Mouse (Mus musculus): Measurements from ENCODE around the gene Gm498. TPM values are rescaled to one million over a fixed set of nuclear protein-coding genes. Genes with fewer than 3 reads are reported as not detected.
A peak's percentile ranks its signal among the peaks of the same experiment; 100 is the strongest.

Gene Gm498
- total RNA-seq, 2 experiments from 2014 or later, result not detected

DNA sequence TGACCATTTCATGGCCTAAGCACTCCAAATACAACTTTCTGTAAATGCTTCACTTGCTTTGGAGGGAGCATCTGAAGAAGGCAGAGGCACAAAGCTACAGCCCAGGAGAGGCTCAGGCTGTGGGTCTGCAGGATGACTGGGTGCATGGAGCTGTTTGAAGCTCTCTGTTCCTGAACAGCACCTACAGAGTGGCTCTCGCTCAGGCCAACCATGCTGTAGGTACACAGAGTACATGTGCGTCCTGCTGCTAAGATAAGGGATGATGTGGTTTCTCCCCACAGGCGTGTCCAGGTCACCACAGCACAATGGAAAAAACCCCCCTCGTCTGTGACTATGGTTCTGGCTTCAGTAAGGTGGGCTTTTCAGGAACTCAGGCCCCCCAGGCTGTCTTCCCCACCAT lies 2.2 kb downstream of the Gm498 start:
- no peak for ATAC-seq (replicated peaks; ENCODE audit: low FRiP score, poor library complexity, severe bottlenecking)

DNA sequence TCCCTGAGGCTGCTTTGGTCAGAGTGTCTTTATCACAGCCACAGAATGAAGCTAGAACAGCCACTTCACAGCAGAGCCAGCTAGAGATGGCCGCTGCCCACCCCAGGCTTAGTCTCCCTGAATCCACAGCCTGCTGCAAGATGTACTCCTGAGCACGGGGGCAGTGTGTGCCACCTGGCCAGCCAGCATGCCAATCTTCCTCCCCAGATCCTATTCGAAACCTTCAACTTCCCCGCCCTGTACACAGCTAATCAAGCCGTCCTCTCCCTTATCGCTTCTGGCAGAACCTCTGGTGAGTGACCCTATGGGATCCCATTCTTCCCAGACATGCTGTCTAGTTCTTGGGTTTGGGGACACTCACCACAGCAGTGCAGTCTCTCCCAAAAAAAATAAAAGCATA lies 17.1 kb downstream of the Gm498 start:
- ATAC-seq (replicated peaks; ENCODE audit: low FRiP score, poor library complexity, severe bottlenecking), result peak; percentile 51

DNA sequence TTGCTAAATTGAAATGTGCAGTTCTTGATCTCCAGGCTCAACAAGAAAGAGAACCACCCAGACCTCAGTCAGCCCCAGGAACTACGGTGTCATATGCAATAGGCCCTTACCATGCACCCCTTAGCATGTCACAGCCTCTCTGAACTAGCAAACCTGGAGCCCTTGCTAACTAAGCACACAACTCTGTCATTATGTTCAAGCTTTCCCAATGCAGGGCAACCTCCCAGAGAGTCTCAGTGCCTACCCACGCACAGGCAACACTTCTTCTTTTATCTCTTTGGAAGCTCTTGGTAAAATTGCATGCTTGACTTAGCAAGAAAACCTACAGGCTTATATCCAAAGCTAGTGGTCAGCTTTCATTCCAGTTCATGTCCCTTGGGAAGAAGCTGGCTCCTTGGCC lies 24.5 kb downstream of the Gm498 start:
- ATAC-seq (replicated peaks; ENCODE audit: low FRiP score, poor library complexity, severe bottlenecking), result no peak

DNA sequence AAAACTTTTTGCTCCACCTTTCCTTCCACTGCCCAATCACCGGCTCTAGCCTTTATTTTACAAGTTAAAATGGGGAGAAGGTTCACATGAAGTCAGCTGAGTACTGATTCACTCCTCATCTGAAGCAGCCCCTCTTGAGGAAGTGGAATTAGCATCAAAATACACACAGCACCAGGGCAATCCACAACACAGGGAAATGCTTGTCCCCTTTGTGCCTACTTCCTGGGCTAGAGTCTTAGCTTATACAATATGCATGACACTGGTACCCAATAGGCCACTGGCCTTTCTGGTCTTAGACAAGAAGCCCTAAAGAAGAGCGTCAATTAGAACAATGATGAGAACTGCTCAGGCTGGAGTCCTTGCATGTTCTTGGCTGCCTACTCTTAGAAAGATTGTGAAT lies 25.7 kb downstream of the Gm498 start:
- no peak for ATAC-seq (replicated peaks; ENCODE audit: low FRiP score, poor library complexity, severe bottlenecking)

DNA sequence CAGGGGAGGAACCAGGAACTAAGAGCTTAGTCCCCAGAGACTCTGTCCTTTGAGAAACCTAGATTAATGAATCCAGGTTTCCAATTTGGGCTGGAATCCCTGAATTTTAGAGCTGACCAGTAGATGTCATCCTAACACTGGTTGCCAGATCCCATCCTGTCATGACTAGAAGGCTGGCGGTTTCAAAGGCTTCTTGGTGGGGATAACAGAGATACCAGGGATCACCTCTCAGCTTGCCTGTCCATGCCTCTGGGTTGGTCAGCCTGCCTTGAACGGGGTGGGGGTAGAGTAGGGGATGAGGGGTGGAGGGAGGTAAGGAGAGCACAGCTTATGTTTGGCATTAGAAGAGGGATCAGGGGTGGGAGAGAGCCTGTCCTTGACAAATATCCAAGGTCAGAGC lies 34.0 kb downstream of the Gm498 start:
- ATAC-seq (replicated peaks; ENCODE audit: low FRiP score, poor library complexity, severe bottlenecking), result no peak

DNA sequence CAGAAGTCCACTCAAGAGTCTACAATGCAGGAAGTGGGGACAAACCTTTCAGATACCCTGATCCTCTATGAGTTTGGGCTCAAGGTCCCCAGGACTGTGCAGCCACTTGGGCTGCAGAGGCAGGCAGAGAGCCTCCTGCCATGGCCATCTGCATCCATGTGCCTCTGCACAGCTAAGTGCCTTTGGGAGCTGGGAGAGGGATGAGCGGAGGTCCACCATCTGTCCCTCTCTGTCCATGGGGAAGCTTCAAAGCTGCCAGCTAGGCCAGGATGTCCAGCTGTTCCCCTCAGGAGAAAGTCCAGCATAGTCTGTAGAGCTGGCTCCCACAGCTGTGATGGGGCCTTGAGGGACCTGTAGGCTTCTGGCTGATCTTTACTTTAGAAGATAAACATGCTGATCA lies 38.5 kb downstream of the Gm498 start:
- no peak for ATAC-seq (replicated peaks; ENCODE audit: low FRiP score, poor library complexity, severe bottlenecking)

DNA sequence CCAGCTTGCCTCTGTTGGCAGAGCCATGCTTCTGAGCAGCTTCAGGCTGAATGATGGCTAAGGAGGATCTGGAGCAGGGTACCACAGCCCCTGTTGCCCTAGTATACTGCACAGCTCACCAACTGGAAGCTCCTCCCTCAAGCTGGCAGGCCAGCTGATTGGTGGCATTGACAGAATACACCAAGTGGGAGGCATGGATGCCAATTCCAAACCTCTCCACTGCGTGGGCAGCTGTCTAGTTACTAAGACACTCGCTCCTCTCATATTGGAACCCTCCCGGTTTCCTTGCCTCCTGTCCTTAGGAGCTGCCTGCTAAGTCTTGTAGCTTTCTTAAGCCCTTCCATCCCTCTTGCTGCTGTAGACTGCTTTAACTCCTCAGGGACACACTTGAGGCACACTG lies 39.0 kb downstream of the Gm498 start:
- no peak for ATAC-seq (replicated peaks; ENCODE audit: low FRiP score, poor library complexity, severe bottlenecking)

DNA sequence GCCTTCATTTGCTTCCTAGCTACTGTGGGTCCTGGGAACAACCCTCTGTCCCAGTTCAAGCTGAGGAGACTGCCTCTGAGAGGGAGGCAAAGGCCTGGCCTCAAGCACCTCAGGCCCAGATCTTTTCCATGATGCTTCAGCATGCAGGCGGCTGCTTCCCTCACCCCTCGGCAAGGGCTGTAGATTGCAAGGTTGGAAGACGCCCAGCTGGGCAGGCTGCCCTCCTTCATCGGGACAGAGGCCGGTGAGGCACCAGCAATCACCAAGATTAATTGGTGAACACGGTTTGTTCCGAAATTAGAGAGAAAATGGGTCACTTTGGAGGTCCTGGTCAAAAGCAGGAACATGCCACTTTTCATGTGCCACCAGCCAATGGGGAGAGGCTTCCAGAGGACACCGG lies 47.0 kb downstream of the Gm498 start:
- ATAC-seq (replicated peaks; ENCODE audit: low FRiP score, poor library complexity, severe bottlenecking), result no peak

DNA sequence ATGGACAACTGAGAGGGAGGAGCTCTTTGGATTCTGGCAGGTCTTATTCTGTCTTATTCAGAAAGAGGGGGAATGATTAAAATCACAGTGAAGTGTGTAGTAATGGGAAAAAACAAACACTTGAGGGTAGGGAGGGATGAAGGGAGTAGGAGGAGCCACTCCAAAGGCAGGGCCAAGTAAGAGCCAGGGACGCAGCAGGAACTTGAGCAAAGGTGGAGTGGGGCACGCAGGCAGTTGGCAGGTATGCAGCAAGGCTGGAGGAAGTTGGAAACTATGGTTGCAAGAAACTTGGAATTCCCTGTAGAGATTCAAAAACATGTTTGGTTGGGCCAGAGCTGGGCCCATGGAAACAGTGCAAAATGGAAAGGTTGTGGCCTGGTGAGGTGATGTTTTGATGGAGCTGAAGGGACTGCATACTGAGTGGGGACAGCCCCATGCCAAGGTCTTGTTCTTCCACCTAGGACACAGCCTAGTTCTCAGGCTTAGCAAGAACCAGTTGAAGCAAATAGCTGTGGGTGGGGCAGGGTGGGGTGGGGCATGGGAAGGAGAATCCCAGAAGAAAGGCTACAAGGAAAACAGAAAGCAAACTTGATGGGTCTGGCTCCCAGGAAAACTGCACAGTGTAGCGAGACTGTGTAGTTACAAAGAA lies 52.5 kb downstream of the Gm498 start:
- ATAC-seq (replicated peaks; ENCODE audit: low FRiP score, poor library complexity, severe bottlenecking), result no peak

DNA sequence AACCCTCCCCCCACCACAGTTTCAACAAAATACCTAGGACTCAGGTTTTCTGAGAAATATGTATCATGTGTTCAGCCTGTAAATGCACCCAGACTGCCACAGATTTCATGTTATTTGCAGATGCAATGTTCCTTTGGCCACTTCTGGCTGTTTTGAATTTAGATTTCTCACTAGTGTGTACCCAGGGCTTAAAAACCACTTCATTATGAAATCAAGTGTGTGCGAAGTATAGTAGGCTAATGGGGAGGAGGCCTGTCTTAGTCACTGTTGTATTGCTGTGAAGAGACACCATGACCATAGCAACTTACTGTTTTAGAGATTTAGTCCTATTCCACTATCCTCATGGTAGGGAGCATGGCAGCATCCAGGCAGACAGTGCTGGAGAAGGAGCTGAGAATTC lies 63.3 kb downstream of the Gm498 start:
- ATAC-seq (replicated peaks; ENCODE audit: low FRiP score, poor library complexity, severe bottlenecking), result no peak

DNA sequence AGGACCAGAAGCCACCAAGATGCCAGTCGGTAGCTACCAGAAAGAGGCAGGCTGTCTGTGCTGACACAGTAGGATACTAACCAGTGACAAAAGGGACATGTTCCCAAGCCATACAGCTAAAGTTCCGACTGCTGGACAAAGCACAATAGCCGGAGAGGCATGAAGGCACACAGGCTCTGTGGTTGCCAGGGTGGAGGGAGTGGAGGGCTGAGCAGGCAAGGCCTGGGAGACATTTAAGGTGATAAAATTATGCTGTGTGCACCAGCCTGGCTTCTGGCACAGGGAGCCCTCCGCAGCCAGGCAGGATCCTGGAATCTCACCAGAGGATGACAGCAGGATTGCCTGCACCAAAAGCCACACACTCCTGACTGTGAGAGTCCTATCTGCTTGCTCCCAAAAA lies 72.0 kb downstream of the Gm498 start:
- ATAC-seq (replicated peaks; ENCODE audit: low FRiP score, poor library complexity, severe bottlenecking), result no peak

DNA sequence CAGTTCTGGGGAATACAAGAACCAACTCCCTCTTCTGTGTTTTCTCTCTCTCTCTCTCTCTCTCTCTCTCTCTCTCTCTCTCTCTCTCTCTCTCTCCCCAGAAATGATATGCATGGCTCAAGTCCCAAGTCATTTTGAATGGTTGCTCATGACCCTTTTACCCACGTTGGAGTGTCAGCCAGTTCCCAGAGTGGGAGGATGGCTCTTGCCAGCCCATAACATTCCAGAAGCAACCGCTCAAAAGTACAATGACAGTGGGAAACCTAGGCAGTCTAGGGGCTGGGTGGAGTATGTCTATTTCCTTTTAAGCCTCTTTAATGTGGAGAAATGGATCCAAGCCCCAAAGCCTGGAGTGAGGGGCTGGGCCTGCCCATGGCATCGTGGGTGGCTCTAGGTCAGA lies 72.8 kb downstream of the Gm498 start:
- no peak for ATAC-seq (replicated peaks; ENCODE audit: low FRiP score, poor library complexity, severe bottlenecking)

DNA sequence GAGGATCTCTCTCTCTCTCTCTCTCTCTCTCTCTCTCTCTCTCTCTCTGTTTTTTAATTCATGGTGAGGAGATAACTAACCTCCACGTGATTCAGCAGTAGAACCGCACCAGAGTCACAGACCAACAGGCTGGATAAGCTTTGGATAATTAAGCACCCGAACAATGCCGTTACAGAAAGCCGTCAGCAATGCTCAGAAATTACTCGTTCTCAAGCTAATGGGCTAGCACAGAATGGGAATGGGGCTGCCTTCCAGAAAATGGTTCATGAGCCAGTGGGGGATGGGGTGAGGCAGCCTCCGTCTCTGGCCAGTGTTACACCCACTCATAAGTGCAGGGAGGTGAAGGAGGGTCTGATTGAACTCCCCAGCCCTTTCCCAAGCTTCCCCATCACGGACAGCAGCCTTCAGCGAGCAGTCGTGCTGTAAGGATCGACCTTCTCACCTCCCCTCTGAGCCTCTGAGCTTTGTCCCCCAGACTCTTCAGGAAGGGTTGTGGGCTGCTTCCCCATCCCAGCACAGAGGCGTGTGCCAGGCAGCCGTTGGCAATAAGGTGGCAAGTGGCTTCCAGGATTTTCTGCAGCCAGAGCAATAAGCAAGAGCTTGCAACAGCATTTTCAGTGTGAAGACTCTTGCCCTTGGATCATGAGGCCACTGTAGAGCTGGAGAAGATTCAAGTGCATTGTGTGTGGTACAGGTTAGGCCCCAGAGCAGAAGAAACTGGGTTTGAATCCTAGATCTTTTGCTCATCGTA lies 76.5 kb downstream of the Gm498 start:
- ATAC-seq (replicated peaks; ENCODE audit: low FRiP score, poor library complexity, severe bottlenecking), result no peak

DNA sequence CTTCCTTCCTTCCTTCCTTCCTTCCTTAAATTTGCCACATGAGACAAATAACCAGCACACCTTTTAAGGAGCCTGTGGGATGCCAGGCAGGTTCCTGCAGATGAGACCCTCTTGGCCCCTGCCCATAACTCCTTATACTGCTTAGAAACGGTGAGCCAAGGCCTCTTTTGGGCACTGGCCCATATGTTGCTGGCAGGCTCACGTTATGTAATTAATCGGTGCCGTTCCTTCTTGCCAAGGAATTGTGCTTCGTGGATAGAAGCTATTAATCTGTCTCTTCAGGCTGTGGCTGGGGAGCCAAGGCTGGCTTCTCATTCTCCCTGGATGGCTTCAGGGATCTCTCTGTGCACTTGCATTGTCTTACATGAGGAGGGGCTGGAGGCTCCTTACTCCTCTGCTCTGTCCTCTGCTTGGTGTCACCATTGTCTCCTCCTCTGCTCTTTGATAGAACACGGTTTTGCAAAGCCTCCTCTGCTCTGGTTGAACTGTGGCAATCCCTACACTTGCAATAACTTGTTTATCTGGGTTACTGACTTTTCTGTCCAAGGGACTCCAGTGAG lies 77.9 kb downstream of the Gm498 start:
- no peak for ATAC-seq (replicated peaks; ENCODE audit: low FRiP score, poor library complexity, severe bottlenecking)

Other genes with a start within 250 kb of the Gm498 start
- 3.5 and 5.2 TPM in 2 replicates for gene Tnfrsf26, start 238.1 kb upstream of the Gm498 start, total RNA-seq (2015; ENCODE audit: low replicate concordance)
- 4.2 and 4.4 TPM in 2 replicates for gene Tnfrsf26, start 238.1 kb upstream of the Gm498 start, total RNA-seq (2017; ENCODE audit: low replicate concordance)
- 1.7 and 3.7 TPM in 2 replicates for gene Tnfrsf22, start 217.2 kb upstream of the Gm498 start, total RNA-seq (2015; ENCODE audit: low replicate concordance)
- gene Tnfrsf22, start 217.2 kb upstream of the Gm498 start, total RNA-seq (2017; ENCODE audit: low replicate concordance), result 0.34 TPM in 1 of 2 replicates, not detected in the other
- 3.3 and 4.0 TPM in 2 replicates for gene Tnfrsf23, start 181.0 kb upstream of the Gm498 start, total RNA-seq (2015; ENCODE audit: low replicate concordance)
- gene Tnfrsf23, start 181.0 kb upstream of the Gm498 start, total RNA-seq (2017; ENCODE audit: low replicate concordance), result 0.28 TPM in 1 of 2 replicates, not detected in the other
- gene Osbpl5, start 109.9 kb upstream of the Gm498 start, total RNA-seq (2015; ENCODE audit: low replicate concordance), result not detected in 2 replicates
- gene Osbpl5, start 109.9 kb upstream of the Gm498 start, total RNA-seq (2017; ENCODE audit: low replicate concordance), result 0.56 and 0.60 TPM in 2 replicates
- gene Mrgprg, start 99.8 kb upstream of the Gm498 start, total RNA-seq (2015; ENCODE audit: low replicate concordance), result not detected in 2 replicates
- gene Mrgprg, start 99.8 kb upstream of the Gm498 start, total RNA-seq (2017; ENCODE audit: low replicate concordance), result not detected in 2 replicates
- gene Mrgpre, start 82.3 kb upstream of the Gm498 start, total RNA-seq (2015; ENCODE audit: low replicate concordance), result not detected in 2 replicates
- not detected in 2 replicates for gene Mrgpre, start 82.3 kb upstream of the Gm498 start, total RNA-seq (2017; ENCODE audit: low replicate concordance)
- 0.77 TPM in 1 of 2 replicates, not detected in the other for gene Nadsyn1, start 44.0 kb upstream of the Gm498 start, total RNA-seq (2015; ENCODE audit: low replicate concordance)
- gene Nadsyn1, start 44.0 kb upstream of the Gm498 start, total RNA-seq (2017; ENCODE audit: low replicate concordance), result 0.98 and 1.3 TPM in 2 replicates
- gene Dhcr7, start 43.7 kb upstream of the Gm498 start, total RNA-seq (2015; ENCODE audit: low replicate concordance), result 2.1 and 6.7 TPM in 2 replicates
- gene Dhcr7, start 43.7 kb upstream of the Gm498 start, total RNA-seq (2017; ENCODE audit: low replicate concordance), result 0.84 and 5.2 TPM in 2 replicates
- not detected in 2 replicates for gene Shank2, start 135.1 kb downstream of the Gm498 start, total RNA-seq (2015; ENCODE audit: low replicate concordance)
- gene Shank2, start 135.1 kb downstream of the Gm498 start, total RNA-seq (2017; ENCODE audit: low replicate concordance), result not detected in 2 replicates

Data from erythroblast, adult 5-6 weeks (primary cell).